Mouse (Mus musculus) MEL (cell line): ENCODE results near the gene Pdia3. TPM values are rescaled to one million over a fixed set of nuclear protein-coding genes. Genes with fewer than 3 reads are reported as not detected.
A peak's percentile ranks its signal among the peaks of the same experiment; 100 is the strongest.

ENCODE experiments used
- DNase-seq: peaks from one replicate; pipeline ENCODE4 v3.0.0; 2011; ENCODE audit warnings: low read depth, low spot score
- H3K27ac ChIP-seq: 2 replicates; pipeline ENCODE4 v1.5.1; 2012; ENCODE audit warnings: low read depth, mild to moderate bottlenecking, control low read depth, low read length, moderate library complexity; ENCODE audit not compliant: control insufficient read depth
- H3K27me3 ChIP-seq, 2 experiments: fragments of 150-350 bp in 1 of 2; sonication (generic) in 1 of 2; 2 replicates each; pipeline ENCODE4 v1.6.1; 2012; ENCODE audit warnings: low read length in 2 of 2, mild to moderate bottlenecking in 2 of 2, improper control_type of control experiment in 1 of 2, moderate library complexity in 1 of 2; ENCODE audit not compliant: insufficient read depth in 2 of 2, control insufficient read depth in 1 of 2
- H3K36me3 ChIP-seq, 2 experiments: 2 replicates each; pipeline ENCODE4 v1.6.1; 2012 to 2014; ENCODE audit warnings: low read length in 2 of 2, improper control_type of control experiment in 1 of 2, inconsistent platforms in 1 of 2, mild to moderate bottlenecking in 1 of 2; ENCODE audit not compliant: insufficient read depth in 2 of 2, control insufficient read depth in 1 of 2
- H3K4me1 ChIP-seq, 2 experiments: fragments of 150-350 bp in 1 of 2; sonication (generic) in 1 of 2; 2 replicates each; pipeline ENCODE4 v1.6.1; 2012; ENCODE audit warnings: low read length in 2 of 2, improper control_type of control experiment in 1 of 2, mild to moderate bottlenecking in 1 of 2; ENCODE audit not compliant: insufficient read depth in 2 of 2, control insufficient read depth in 1 of 2
- H3K4me3 ChIP-seq, 2 experiments: fragments of 150-350 bp in 1 of 2; sonication (generic) in 1 of 2; 2 replicates each; pipeline ENCODE4 v1.5.1; 2012; ENCODE audit warnings: low read depth in 2 of 2, low read length in 2 of 2, mild to moderate bottlenecking in 2 of 2, moderate library complexity in 2 of 2, control low read depth in 1 of 2, improper control_type of control experiment in 1 of 2; ENCODE audit not compliant: control insufficient read depth in 1 of 2, insufficient read depth in 1 of 2
- H3K79me2 ChIP-seq: 2 replicates; pipeline ENCODE4 v1.6.1; 2012; ENCODE audit warnings: mild to moderate bottlenecking, low read length, moderate library complexity; ENCODE audit not compliant: control insufficient read depth, poor library complexity, insufficient read depth
- H3K9ac ChIP-seq: 2 replicates; pipeline ENCODE4 v1.6.1; 2012; ENCODE audit warnings: low read depth, mild to moderate bottlenecking, control low read depth, low read length, moderate library complexity; ENCODE audit not compliant: control insufficient read depth, poor library complexity, severe bottlenecking
- H3K9me3 ChIP-seq: fragments of 150-350 bp; sonication (generic); replicated peaks from 2 replicates; pipeline ENCODE4 v1.6.1; 2012; ENCODE audit warnings: mild to moderate bottlenecking, low read length, improper control_type of control experiment, moderate library complexity; ENCODE audit not compliant: insufficient read depth
- CHD2 ChIP-seq: IDR thresholded peaks from 2 replicates; pipeline ENCODE4 v1.6.1; 2011; ENCODE audit warnings: low read length, improper control_type of control experiment
- CTCF ChIP-seq, 3 experiments: IDR thresholded peaks in 2 of 3; conservative IDR thresholded peaks in 1 of 3; 2 replicates each; pipeline ENCODE4 v1.5.1; 2011 to 2012; ENCODE audit warnings: low read length in 3 of 3, low read depth in 2 of 3, mild to moderate bottlenecking in 2 of 3, improper control_type of control experiment in 1 of 3, inconsistent platforms in 1 of 3, mixed read lengths in 1 of 3, moderate library complexity in 1 of 3; ENCODE audit not compliant: control insufficient read depth in 1 of 3, insufficient read depth in 1 of 3, poor library complexity in 1 of 3, severe bottlenecking in 1 of 3
- ELF1 ChIP-seq: IDR thresholded peaks from 2 replicates; pipeline ENCODE4 v1.6.1; 2014; ENCODE audit warnings: low read depth, mild to moderate bottlenecking, inconsistent platforms, low read length, improper control_type of control experiment, moderate library complexity
- EP300 ChIP-seq, 2 experiments: IDR thresholded peaks; 2 replicates each; pipeline ENCODE4 v1.6.1; 2011; ENCODE audit warnings: improper control_type of control experiment in 2 of 2, low read length in 2 of 2, low read depth in 1 of 2, mild to moderate bottlenecking in 1 of 2
- ETS1 ChIP-seq: IDR thresholded peaks from 2 replicates; pipeline ENCODE4 v1.6.1; 2012; ENCODE audit warnings: low read depth, mild to moderate bottlenecking, inconsistent platforms, low read length, improper control_type of control experiment, moderate library complexity
- GABPA ChIP-seq: IDR thresholded peaks from 2 replicates; pipeline ENCODE4 v1.6.1; 2012; ENCODE audit warnings: low read depth, mild to moderate bottlenecking, inconsistent platforms, low read length, improper control_type of control experiment, moderate library complexity
- MAX ChIP-seq: IDR thresholded peaks from 2 replicates; pipeline ENCODE4 v1.6.1; 2011; ENCODE audit warnings: low read length, improper control_type of control experiment
- MAZ ChIP-seq: IDR thresholded peaks from 2 replicates; pipeline ENCODE4 v1.6.1; 2012; ENCODE audit warnings: low read depth, mild to moderate bottlenecking, inconsistent platforms, low read length, improper control_type of control experiment
- MEF2A ChIP-seq: IDR thresholded peaks from 2 replicates; pipeline ENCODE4 v1.6.1; 2014; ENCODE audit warnings: low read depth, mild to moderate bottlenecking, inconsistent platforms, low read length, improper control_type of control experiment; ENCODE audit not compliant: poor library complexity, insufficient replicate concordance, severe bottlenecking; ENCODE audit errors: extremely low read depth
- MXI1 ChIP-seq: IDR thresholded peaks from 2 replicates; pipeline ENCODE4 v1.6.1; 2011; ENCODE audit warnings: mild to moderate bottlenecking, low read depth, low read length, improper control_type of control experiment
- MYC ChIP-seq: IDR thresholded peaks from 2 replicates; pipeline ENCODE4 v1.6.1; 2011; ENCODE audit warnings: low read depth, mild to moderate bottlenecking, low read length, improper control_type of control experiment, moderate library complexity
- POLR2A ChIP-seq, 2 experiments: IDR thresholded peaks; 2 replicates each; pipeline ENCODE4 v1.6.1; 2011 to 2012; ENCODE audit warnings: low read length in 2 of 2, mild to moderate bottlenecking in 2 of 2, control low read depth in 1 of 2, improper control_type of control experiment in 1 of 2, low read depth in 1 of 2, moderate library complexity in 1 of 2; ENCODE audit not compliant: control insufficient read depth in 1 of 2, insufficient read depth in 1 of 2, poor library complexity in 1 of 2
- POLR2AphosphoS2 ChIP-seq: IDR thresholded peaks from 2 replicates; pipeline ENCODE4 v1.6.1; 2011; ENCODE audit warnings: low read length, improper control_type of control experiment
- POLR2AphosphoS5 ChIP-seq: IDR thresholded peaks from 2 replicates; pipeline ENCODE4 v1.6.1; 2012; ENCODE audit warnings: low read depth, borderline replicate concordance, mild to moderate bottlenecking, inconsistent platforms, low read length, moderate library complexity, mixed read lengths
- RAD21 ChIP-seq: IDR thresholded peaks from 2 replicates; pipeline ENCODE4 v1.6.1; 2011; ENCODE audit warnings: mild to moderate bottlenecking, low read depth, low read length, improper control_type of control experiment
- RCOR1 ChIP-seq: IDR thresholded peaks from 2 replicates; pipeline ENCODE4 v1.6.1; 2012; ENCODE audit warnings: low read depth, mild to moderate bottlenecking, inconsistent platforms, low read length, improper control_type of control experiment
- TAL1 ChIP-seq: IDR thresholded peaks from 2 replicates; pipeline ENCODE4 v1.6.1; 2012; ENCODE audit warnings: mild to moderate bottlenecking, inconsistent platforms, low read length, moderate library complexity, mixed read lengths
- TCF12 ChIP-seq: IDR thresholded peaks from 2 replicates; pipeline ENCODE4 v1.6.1; 2014; ENCODE audit warnings: low read depth, mild to moderate bottlenecking, inconsistent platforms, low read length, improper control_type of control experiment, moderate library complexity
- USF1 ChIP-seq: IDR thresholded peaks from 2 replicates; pipeline ENCODE4 v1.6.1; 2014; ENCODE audit warnings: low read depth, mild to moderate bottlenecking, inconsistent platforms, low read length, improper control_type of control experiment, moderate library complexity
- USF2 ChIP-seq, 2 experiments: IDR thresholded peaks; 2 replicates each; pipeline ENCODE4 v1.6.1; 2011 to 2012; ENCODE audit warnings: improper control_type of control experiment in 2 of 2, low read length in 2 of 2, borderline replicate concordance in 1 of 2, inconsistent platforms in 1 of 2, low read depth in 1 of 2, mild to moderate bottlenecking in 1 of 2; ENCODE audit not compliant: insufficient read depth in 1 of 2
- ZC3H11A ChIP-seq: IDR thresholded peaks from 2 replicates; pipeline ENCODE4 v1.6.1; 2012; ENCODE audit warnings: low read depth, mild to moderate bottlenecking, inconsistent platforms, low read length, improper control_type of control experiment
- polyA plus RNA-seq, 2 experiments: library from polyadenylated mRNA; stranded (reverse) in 1 of 2; unstranded in 1 of 2; fragments of >175 nt in 1 of 2; fragments of >200 nt in 1 of 2; gene quantifications; 2 replicates each; pipeline versions ENCODE4 v1.2.1 to v1.2.4; 2012; ENCODE audit warnings: low replicate concordance in 2 of 2, low read depth in 1 of 2; ENCODE audit not compliant: insufficient read length in 2 of 2, insufficient read depth in 1 of 2, missing spikeins in 1 of 2
- total RNA-seq: library from RNA; depleted of rRNA; stranded (reverse); fragments of 300-350 nt; gene quantifications from 2 replicates; pipeline ENCODE4 v1.2.3, GENCODE M21; 2012

The Pdia3 gene
- total and polyA plus RNA-seq, 3 experiments: 70.7 to 473 (median 471) TPM

- TF ChIP-seq RAD21 (no peak), ETS1 (no peak), TCF12 (no peak), CHD2 (no peak), MAZ (no peak), MYC (no peak), POLR2AphosphoS2 (no peak), MAX (no peak), RCOR1 (no peak), ELF1 (no peak), USF2 (IDR thresholded peaks at IDR 0.05; ENCODE audit: borderline replicate concordance in 1 of 2, insufficient read depth in 1 of 2, low read depth in 1 of 2, low read length in 2 of 2) (no peak), MEF2A (no peak), MXI1 (no peak), TAL1 (no peak), USF1 (no peak), GABPA (no peak), ZC3H11A (no peak), POLR2AphosphoS5 (no peak)
- no peak within 1 kb of the TSS for H3K9ac ChIP-seq
- no peak for DNase-seq
- no peak within 1 kb of the TSS for H3K4me3 ChIP-seq
- no peaks in the 10 kb centered on the region for H3K27me3 ChIP-seq
- H3K9me3 ChIP-seq: no peaks in the 10 kb centered on the region
- H3K4me1 ChIP-seq: peaks cover 6 to 12% of the 10 kb centered on the region in 2 experiments
- H3K27ac ChIP-seq: no peak within 1 kb of the TSS
- peaks cover 0 to 17% of the 10 kb centered on the region in 2 experiments; a peak in 2 of 4 replicates for H3K36me3 ChIP-seq
- H3K79me2 ChIP-seq: peaks cover 26% of the 10 kb centered on the region
Observed at GRCm38 (mm10) chr2:121452990-121453389, 39.4 kb downstream of the Pdia3 start, which contains the start of gene Hypk. Gene Hypk, plus strand, starts transcription at chr2:121453290.

- TF ChIP-seq POLR2A (IDR thresholded peaks at IDR 0.05; ENCODE audit: control insufficient read depth in 1 of 2, insufficient read depth in 1 of 2, low read depth in 1 of 2, low read length in 2 of 2, poor library complexity in 1 of 2) (peak in 1 of 2 experiments; percentile 23; a peak in 1 of 4 replicates), EP300 (IDR thresholded peaks at IDR 0.05; ENCODE audit: low read depth in 1 of 2, low read length in 2 of 2) (no peak), POLR2AphosphoS2 (0 out of 2 replicates have a peak, but pooled peaks have one; percentile 40), CTCF (IDR thresholded peaks at IDR 0.05 in 2 of 3, conservative IDR thresholded peaks at IDR 0.05 in 1 of 3; ENCODE audit: control insufficient read depth in 1 of 3, insufficient read depth in 1 of 3, low read depth in 2 of 3, low read length in 3 of 3, poor library complexity in 1 of 3, severe bottlenecking in 1 of 3) (no peak)
- TF ChIP-seq, all 39 proteins: peak for 2
- Histone ChIP-seq H3K4me3 (no peak overlapping the region), H3K27me3 (no peaks in the 10 kb centered on the region), H3K4me1 (peaks cover 8 to 12% of the 10 kb centered on the region in 2 experiments), H3K9ac (no peak overlapping the region), H3K36me3 (peaks cover 0 to 22% of the 10 kb centered on the region in 2 experiments; a peak in 2 of 4 replicates), H3K9me3 (no peaks in the 10 kb centered on the region), H3K27ac (no peak overlapping the region), H3K79me2 (peaks cover 31% of the 10 kb centered on the region)
- no peak for DNase-seq
Observed at GRCm38 (mm10) chr2:121453917-121454316, 40.3 kb downstream of the Pdia3 start.
